Mouse (Mus musculus) CH12.LX (cell line): ENCODE measurements around the gene Eef1akmt4. TPM values are rescaled to one million over a fixed set of nuclear protein-coding genes. Genes with fewer than 3 reads are reported as not detected.
A peak's percentile ranks its signal among the peaks of the same experiment; 100 is the strongest.

Experiments
- DNase-seq: peaks from one replicate; pipeline ENCODE4 v3.0.0-alpha.2; 2013; ENCODE audit errors: extremely low read depth
- H3K27ac ChIP-seq: 2 replicates; pipeline ENCODE4 v1.5.1; 2012; ENCODE audit warnings: low read depth, mild to moderate bottlenecking, control low read depth, moderate library complexity; ENCODE audit not compliant: insufficient read depth
- H3K27me3 ChIP-seq: replicated peaks from 2 replicates; pipeline ENCODE3; 2012; ENCODE audit warnings: inconsistent platforms
- H3K36me3 ChIP-seq, 2 experiments: replicated peaks in 1 of 2; 2 replicates each; pipeline versions ENCODE3 to v1.6.1; 2012; ENCODE audit warnings: inconsistent platforms in 1 of 2, low read length in 1 of 2, mild to moderate bottlenecking in 1 of 2, mixed read lengths in 1 of 2, moderate library complexity in 1 of 2; ENCODE audit not compliant: control insufficient read depth in 1 of 2, insufficient read depth in 1 of 2
- H3K4me1 ChIP-seq, 2 experiments: 2 replicates each; pipeline ENCODE4 v1.6.1; 2012; ENCODE audit warnings: inconsistent platforms in 1 of 2, moderate library complexity in 1 of 2; ENCODE audit not compliant: insufficient read depth in 2 of 2, control insufficient read depth in 1 of 2
- H3K4me2 ChIP-seq: 2 replicates; pipeline ENCODE4 v1.6.1; 2012; ENCODE audit warnings: low read depth, mild to moderate bottlenecking, control low read depth; ENCODE audit not compliant: poor library complexity, insufficient read depth, severe bottlenecking
- H3K4me3 ChIP-seq, 3 experiments: fragments of 150-350 bp in 1 of 3; sonication (generic) in 1 of 3; replicated peaks in 1 of 3; 2 replicates each; pipeline versions ENCODE3 to v1.5.1; 2011 to 2012; ENCODE audit warnings: low read depth in 2 of 3, low read length in 2 of 3, mild to moderate bottlenecking in 2 of 3, moderate library complexity in 2 of 3, control low read depth in 1 of 3, improper control_type of control experiment in 1 of 3, inconsistent platforms in 1 of 3, mixed read lengths in 1 of 3; ENCODE audit not compliant: poor library complexity in 1 of 3
- H3K79me2 ChIP-seq: replicated peaks from 2 replicates; pipeline ENCODE4 v1.6.1; 2012; ENCODE audit warnings: mild to moderate bottlenecking, moderate library complexity; ENCODE audit not compliant: control insufficient read depth, poor library complexity, insufficient read depth, severe bottlenecking; ENCODE audit errors: extremely low read depth
- H3K9ac ChIP-seq: 2 replicates; pipeline ENCODE4 v1.6.1; 2012; ENCODE audit warnings: low read depth, mild to moderate bottlenecking, control low read depth, moderate library complexity; ENCODE audit not compliant: insufficient read depth
- H3K9me3 ChIP-seq: replicated peaks from 2 replicates; pipeline ENCODE3; 2012; ENCODE audit warnings: low read length, inconsistent platforms, mixed read lengths
- BHLHE40 ChIP-seq: IDR thresholded peaks from 2 replicates; pipeline ENCODE4 v1.6.1; 2011; ENCODE audit warnings: mild to moderate bottlenecking, low read depth, low read length, improper control_type of control experiment
- CHD1 ChIP-seq: IDR thresholded peaks from 2 replicates; pipeline ENCODE4 v1.6.1; 2012; ENCODE audit warnings: low read depth, low read length, improper control_type of control experiment, inconsistent platforms
- CTCF ChIP-seq, 2 experiments: IDR thresholded peaks in 1 of 2; conservative IDR thresholded peaks in 1 of 2; 2 replicates each; pipeline ENCODE4 v1.5.1; 2011 to 2012; ENCODE audit warnings: low read depth in 2 of 2, low read length in 2 of 2, improper control_type of control experiment in 1 of 2, inconsistent platforms in 1 of 2, mild to moderate bottlenecking in 1 of 2, moderate library complexity in 1 of 2
- ELF1 ChIP-seq: IDR thresholded peaks from 2 replicates; pipeline ENCODE4 v1.6.1; 2014; ENCODE audit warnings: low read depth, mild to moderate bottlenecking, inconsistent platforms, low read length, improper control_type of control experiment
- EP300 ChIP-seq: IDR thresholded peaks from 2 replicates; pipeline ENCODE4 v1.6.1; 2011; ENCODE audit warnings: low read length, improper control_type of control experiment
- ETS1 ChIP-seq: conservative IDR thresholded peaks from 2 replicates; pipeline ENCODE4 v1.6.1; 2012; ENCODE audit warnings: low read depth, mild to moderate bottlenecking, inconsistent platforms, low read length, improper control_type of control experiment, moderate library complexity
- GABPA ChIP-seq: IDR thresholded peaks from 2 replicates; pipeline ENCODE4 v1.6.1; 2012; ENCODE audit warnings: low read depth, low read length, improper control_type of control experiment, inconsistent platforms; ENCODE audit not compliant: insufficient replicate concordance
- JUND ChIP-seq: conservative IDR thresholded peaks from 2 replicates; pipeline ENCODE4 v1.6.1; 2011; ENCODE audit warnings: low read depth, low read length, improper control_type of control experiment
- MAZ ChIP-seq: IDR thresholded peaks from 2 replicates; pipeline ENCODE4 v1.6.1; 2012; ENCODE audit warnings: low read depth, mild to moderate bottlenecking, inconsistent platforms, low read length, improper control_type of control experiment, moderate library complexity
- NELFE ChIP-seq: IDR thresholded peaks from 2 replicates; pipeline ENCODE4 v1.6.1; 2011; ENCODE audit warnings: low read depth, low read length, improper control_type of control experiment
- RAD21 ChIP-seq: IDR thresholded peaks from 2 replicates; pipeline ENCODE4 v1.6.1; 2011; ENCODE audit warnings: low read depth, mild to moderate bottlenecking, low read length, improper control_type of control experiment, moderate library complexity
- SMC3 ChIP-seq: IDR thresholded peaks from 2 replicates; pipeline ENCODE4 v1.6.1; 2011; ENCODE audit warnings: low read depth, low read length, improper control_type of control experiment
- TBP ChIP-seq: conservative IDR thresholded peaks from 2 replicates; pipeline ENCODE4 v1.6.1; 2011; ENCODE audit warnings: low read depth, low read length, improper control_type of control experiment
- USF1 ChIP-seq: IDR thresholded peaks from 2 replicates; pipeline ENCODE4 v1.6.1; 2014; ENCODE audit warnings: low read depth, mild to moderate bottlenecking, inconsistent platforms, low read length, improper control_type of control experiment
- USF2 ChIP-seq: conservative IDR thresholded peaks from 2 replicates; pipeline ENCODE4 v1.6.1; 2011; ENCODE audit warnings: low read depth, low read length, improper control_type of control experiment
- ZC3H11A ChIP-seq: IDR thresholded peaks from 2 replicates; pipeline ENCODE4 v1.6.1; 2012; ENCODE audit warnings: low read depth, mild to moderate bottlenecking, inconsistent platforms, low read length, improper control_type of control experiment
- ZKSCAN1 ChIP-seq: IDR thresholded peaks from 2 replicates; pipeline ENCODE4 v1.6.1; 2012; ENCODE audit warnings: low read depth, inconsistent platforms, low read length, improper control_type of control experiment, borderline replicate concordance
- ZMIZ1 ChIP-seq: IDR thresholded peaks from 2 replicates; pipeline ENCODE4 v1.6.1; 2012; ENCODE audit warnings: low read depth, mild to moderate bottlenecking, inconsistent platforms, low read length, improper control_type of control experiment
- ZNF384 ChIP-seq: IDR thresholded peaks from 2 replicates; pipeline ENCODE4 v1.6.1; 2012; ENCODE audit warnings: low read depth, low read length, improper control_type of control experiment, inconsistent platforms
- dilution Hi-C: fragments of 300-500 bp; cut with MboI; formaldehyde crosslinking; loops from 2 replicates; pipeline ENCODE4 v1.14.3; 2020; ENCODE audit warnings: low sequenced_read_pairs; ENCODE audit not compliant: extremely low pct_unique_long_range_greater_than_20kb, extremely low pct_ligation_motif_present
- in situ Hi-C: fragments of 300-500 bp; cut with MboI; formaldehyde crosslinking; loops from 3 replicates; pipeline ENCODE4 v1.14.3; 2019; ENCODE audit warnings: low sequenced_read_pairs, low pct_ligation_motif_present, low pct_unique_long_range_greater_than_20kb, mixed read lengths
- polyA plus RNA-seq: library from polyadenylated mRNA; unstranded; fragments of >175 nt; gene quantifications from 2 replicates; pipeline ENCODE4 v1.2.1, GENCODE M21; 2012; ENCODE audit warnings: low read depth; ENCODE audit not compliant: insufficient read length
- total RNA-seq, 2 experiments: library from RNA; depleted of rRNA; stranded (reverse); fragments of 300-350 nt in 1 of 2; fragments of >200 nt in 1 of 2; gene quantifications; 2 replicates each; pipeline ENCODE4 v1.2.3; 2012 to 2014

Eef1akmt4 gene
- total and polyA plus RNA-seq, 3 experiments, result 50.7 to 82.8 (median 53.3) TPM

GRCm38 (mm10) chr16:20642161-20642560 lies 30.8 kb downstream of the Eef1akmt4 start (continued):
- TF ChIP-seq RAD21 (peak; percentile 100), USF1 (no peak), CHD1 (no peak; the same call in 1 of the 2 replicates), ZKSCAN1 (no peak), ELF1 (no peak), CTCF (conservative IDR thresholded peaks at IDR 0.05 in 1 of 2, IDR thresholded peaks at IDR 0.05 in 1 of 2; ENCODE audit: low read depth in 2 of 2, low read length in 2 of 2) (peak; percentile 34 to 98; a peak in 2 of 4 replicates), BHLHE40 (no peak), ZNF384 (no peak), TBP (no peak), MAZ (no peak)

DNA sequence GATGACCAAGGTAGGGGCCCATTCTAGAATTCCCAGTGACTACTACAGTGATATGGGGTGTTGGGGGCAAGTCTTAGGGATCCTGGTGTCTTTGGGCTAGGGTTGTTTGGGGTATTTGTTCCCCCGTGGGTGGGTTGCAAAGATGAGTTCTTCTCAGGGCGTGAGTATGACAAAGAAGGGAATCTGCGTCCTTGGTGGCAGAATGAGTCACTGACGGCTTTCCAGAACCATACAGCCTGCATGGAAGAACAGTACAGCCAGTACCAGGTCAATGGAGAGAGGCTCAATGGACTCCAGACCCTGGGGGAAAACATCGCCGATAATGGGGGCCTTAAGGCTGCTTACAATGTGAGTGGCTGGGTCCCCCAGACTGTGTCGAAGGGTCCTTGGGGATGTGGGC lies 32.5 kb downstream of the Eef1akmt4 start:
- no peak overlapping the region for H3K27ac ChIP-seq
- in situ Hi-C loops (loop anchor here (10.0 kb wide), 1 partner anchor 139 kb away; no protein-coding TSS in a partner anchor), dilution Hi-C loops (no loop called here)
- no peak for DNase-seq
- no peaks in the 10 kb centered on the region for H3K9me3 ChIP-seq
- no peak overlapping the region for H3K4me3 ChIP-seq
- H3K9ac ChIP-seq, result no peak overlapping the region
- no peak for TF ChIP-seq EP300
- TF ChIP-seq USF2, result no peak
- TF ChIP-seq ZNF384, result no peak
- no peak for TF ChIP-seq NELFE
- TF ChIP-seq GABPA, result no peak
- no peak for TF ChIP-seq ETS1
- TF ChIP-seq RAD21, result no peak
- no peak for TF ChIP-seq USF1
- no peak for TF ChIP-seq JUND
- no peak for TF ChIP-seq ZC3H11A
- no peak for TF ChIP-seq SMC3
- TF ChIP-seq ZMIZ1, result no peak
- H3K27me3 ChIP-seq, result no peaks in the 10 kb centered on the region
- no peaks in the 10 kb centered on the region for H3K36me3 ChIP-seq
- peaks cover 3 to 15% of the 10 kb centered on the region in 2 experiments for H3K4me1 ChIP-seq
- H3K4me2 ChIP-seq, result no peak overlapping the region
- H3K79me2 ChIP-seq, result no peaks in the 10 kb centered on the region
